Mouse (Mus musculus) heart, postnatal 0 days (tissue): ENCODE measurements around the gene Tnc. TPM values are rescaled to one million over a fixed set of nuclear protein-coding genes. Genes with fewer than 3 reads are reported as not detected.

ENCODE experiments used
- ATAC-seq: fragments of 200-750 bp; cut with Nextera tagmentation; 2 replicates; pipeline ENCODE4 v1.8.0; 2017; ENCODE audit warnings: low read depth, moderate number of reproducible peaks, moderate library complexity; ENCODE audit not compliant: insufficient read depth
- DNase-seq: peaks from one replicate; pipeline ENCODE4 v3.0.0-alpha.2; 2016; ENCODE audit warnings: low spot score
- H3K27ac ChIP-seq: fragments of 300-500 bp; sonication (generic); 2 replicates; pipeline ENCODE4 v1.5.1; 2014; ENCODE audit warnings: low read depth, mild to moderate bottlenecking
- H3K27me3 ChIP-seq: fragments of 300-500 bp; sonication (generic); 2 replicates; pipeline ENCODE4 v1.6.1; 2014; ENCODE audit warnings: low read length, mixed read lengths; ENCODE audit not compliant: control insufficient read depth, insufficient read depth
- H3K36me3 ChIP-seq: fragments of 300-500 bp; sonication (generic); replicated peaks from 2 replicates; pipeline ENCODE4 v1.6.1; 2014; ENCODE audit warnings: low read length, mixed read lengths; ENCODE audit not compliant: control insufficient read depth, insufficient read depth
- H3K4me1 ChIP-seq: fragments of 300-500 bp; sonication (generic); 2 replicates; pipeline ENCODE4 v1.6.1; 2014; ENCODE audit warnings: antibody characterized with exemption; ENCODE audit not compliant: control insufficient read depth, insufficient read depth
- H3K4me2 ChIP-seq: fragments of 300-500 bp; sonication (generic); 2 replicates; pipeline ENCODE4 v1.6.1; 2014; ENCODE audit warnings: low read depth, mild to moderate bottlenecking, low read length, moderate library complexity
- H3K4me3 ChIP-seq: fragments of 300-500 bp; sonication (generic); 2 replicates; pipeline ENCODE4 v1.5.1; 2014; ENCODE audit warnings: low read depth, low read length
- H3K9ac ChIP-seq: fragments of 300-500 bp; sonication (generic); replicated peaks from 2 replicates; pipeline ENCODE4 v1.6.1; 2014; ENCODE audit warnings: low read depth, low read length, mixed read lengths
- H3K9me3 ChIP-seq: fragments of 300-500 bp; sonication (generic); replicated peaks from 2 replicates; pipeline ENCODE4 v1.6.1; 2016; ENCODE audit warnings: low read length; ENCODE audit not compliant: control insufficient read depth
- CTCF ChIP-seq: IDR thresholded peaks from 2 replicates; pipeline ENCODE4 v1.5.1; 2016; ENCODE audit warnings: antibody characterized with exemption, control low read depth, low read depth
- EP300 ChIP-seq: IDR thresholded peaks from 2 replicates; pipeline ENCODE4 v1.6.1; 2016; ENCODE audit warnings: antibody characterized with exemption, low read depth
- WGBS: fragments of 180-500 bp; shearing (Covaris S2); extraction: QIAGEN DNeasy Blood & Tissue Kit; methylation state at CpG from one replicate; pipeline ENCODE4 v1.1.7; 2014; 5-methylcytosine and 5-hydroxymethylcytosine counted together
- polyA plus RNA-seq: library from polyadenylated mRNA; unstranded; fragments of >200 nt; fragmentation: Nextera tagmentation; extraction: Ambion mirVana; gene quantifications from 2 replicates; pipeline ENCODE4 v1.2.1, GENCODE M21; 2015
- total RNA-seq: library from RNA; depleted of rRNA; stranded (reverse); fragments of >200 nt; gene quantifications from 2 replicates; pipeline ENCODE4 v1.2.3, GENCODE M21; 2014; ENCODE audit warnings: low replicate concordance

Gene Tnc
- total and polyA plus RNA-seq, 2 experiments from 2014 or later, result 4.6 to 39.1 TPM

DNA sequence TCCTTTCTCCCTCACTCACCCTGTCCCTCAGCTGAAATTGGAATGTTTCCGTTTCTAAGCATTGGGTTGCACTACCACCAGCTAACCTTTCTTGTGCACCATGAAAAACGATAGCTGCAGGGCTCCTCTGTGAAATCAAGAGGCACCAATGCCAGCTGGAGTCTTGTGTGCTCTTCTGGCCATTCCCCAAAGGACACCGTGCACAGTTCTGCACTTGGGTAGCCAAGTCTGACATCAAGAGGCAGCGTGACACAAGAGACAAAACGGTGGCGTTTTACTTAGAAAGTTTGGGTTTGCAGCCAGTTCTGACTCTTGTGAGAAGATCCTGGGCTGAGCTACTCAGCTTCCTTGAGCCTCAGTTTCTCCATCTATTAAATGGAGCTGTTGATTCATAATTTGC, 3.4 kb downstream of the Tnc start:
- TF ChIP-seq CTCF, result no peak
- TF ChIP-seq EP300, result no peak
- 79% methylated on average over 6 of the region's 6 CpGs for WGBS
- Histone ChIP-seq H3K4me3 (no peak overlapping the region), H3K27me3 (peaks cover 25% of the 10 kb centered on the region), H3K36me3 (no peaks in the 10 kb centered on the region), H3K9ac (no peak overlapping the region), H3K4me2 (no peak overlapping the region), H3K27ac (no peak overlapping the region), H3K4me1 (no peaks in the 10 kb centered on the region), H3K9me3 (no peaks in the 10 kb centered on the region)
- DNase-seq (no peak), ATAC-seq (no peak)

- 54% methylated on average over 2 of the region's 2 CpGs for WGBS
- ATAC-seq (no peak), DNase-seq (no peak)
- H3K9me3 ChIP-seq, result no peaks in the 10 kb centered on the region
- no peak for TF ChIP-seq CTCF
- TF ChIP-seq EP300, result no peak
- H3K9ac ChIP-seq, result no peak overlapping the region
- H3K27ac ChIP-seq, result no peak overlapping the region
- H3K4me2 ChIP-seq, result no peak overlapping the region
- no peaks in the 10 kb centered on the region for H3K36me3 ChIP-seq
- no peaks in the 10 kb centered on the region for H3K4me1 ChIP-seq
- H3K4me3 ChIP-seq, result no peak overlapping the region
- no peaks in the 10 kb centered on the region for H3K27me3 ChIP-seq
These were observed 7.7 kb downstream of the Tnc start for GRCm38 (mm10) chr4:64039091-64039490.

DNA sequence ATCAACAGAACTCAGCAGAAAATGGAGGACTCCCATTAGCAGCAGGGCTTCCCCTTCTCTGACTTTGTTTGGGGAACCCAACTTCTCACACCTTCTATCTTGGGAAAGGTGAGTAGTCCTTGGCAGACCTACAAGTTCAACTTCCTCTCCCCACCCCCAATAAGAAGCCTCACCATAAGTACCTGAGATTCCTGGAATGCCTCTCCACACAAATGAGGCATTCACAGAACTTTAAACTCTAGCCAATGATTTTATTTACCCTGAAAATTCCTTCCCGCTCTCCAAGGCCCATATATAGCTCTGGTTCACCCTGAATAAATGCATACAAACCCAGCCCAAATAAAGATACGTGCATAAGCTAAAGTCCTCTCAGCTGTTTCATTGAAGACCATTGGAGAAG, 9.3 kb downstream of the Tnc start:
- H3K9ac ChIP-seq, result no peak overlapping the region
- 78% methylated on average over 2 of the region's 2 CpGs for WGBS
- H3K27ac ChIP-seq, result no peak overlapping the region
- ATAC-seq (no peak), DNase-seq (no peak)
- no peaks in the 10 kb centered on the region for H3K27me3 ChIP-seq
- no peak overlapping the region for H3K4me3 ChIP-seq
- no peak for TF ChIP-seq EP300
- no peak for TF ChIP-seq CTCF
- no peaks in the 10 kb centered on the region for H3K36me3 ChIP-seq
- H3K4me2 ChIP-seq, result no peak overlapping the region
- H3K9me3 ChIP-seq, result no peaks in the 10 kb centered on the region
- no peaks in the 10 kb centered on the region for H3K4me1 ChIP-seq

GRCm38 (mm10) chr4:64034724-64035123, 12.1 kb downstream of the Tnc start:
- ATAC-seq (no peak), DNase-seq (no peak)
- TF ChIP-seq EP300 (no peak), CTCF (no peak)
- H3K4me3 ChIP-seq, result no peak overlapping the region
- no peak overlapping the region for H3K4me2 ChIP-seq
- no peaks in the 10 kb centered on the region for H3K9me3 ChIP-seq
- no peak overlapping the region for H3K27ac ChIP-seq
- no peaks in the 10 kb centered on the region for H3K4me1 ChIP-seq
- no peaks in the 10 kb centered on the region for H3K27me3 ChIP-seq
- WGBS, result 46% methylated on average over 1 of the region's 1 CpGs
- no peaks in the 10 kb centered on the region for H3K36me3 ChIP-seq
- H3K9ac ChIP-seq, result no peak overlapping the region

GRCm38 (mm10) chr4:64033191-64033590, 13.6 kb downstream of the Tnc start:
- Histone ChIP-seq H3K27ac (no peak overlapping the region), H3K4me2 (no peak overlapping the region), H3K9me3 (no peaks in the 10 kb centered on the region), H3K4me3 (no peak overlapping the region), H3K9ac (no peak overlapping the region), H3K36me3 (no peaks in the 10 kb centered on the region), H3K27me3 (no peaks in the 10 kb centered on the region), H3K4me1 (no peaks in the 10 kb centered on the region)
- TF ChIP-seq EP300 (no peak), CTCF (no peak)
- 54% methylated on average over 2 of the region's 2 CpGs for WGBS
- ATAC-seq (no peak), DNase-seq (no peak)

- DNase-seq (no peak), ATAC-seq (no peak)
- Histone ChIP-seq H3K4me1 (no peaks in the 10 kb centered on the region), H3K4me2 (no peak overlapping the region), H3K9me3 (no peaks in the 10 kb centered on the region), H3K27me3 (no peaks in the 10 kb centered on the region), H3K9ac (no peak overlapping the region), H3K4me3 (no peak overlapping the region), H3K27ac (no peak overlapping the region), H3K36me3 (no peaks in the 10 kb centered on the region)
- no peak for TF ChIP-seq EP300
- no peak for TF ChIP-seq CTCF
- WGBS, result 42% methylated on average over 1 of the region's 1 CpGs
These were observed 17.3 kb downstream of the Tnc start for GRCm38 (mm10) chr4:64029486-64029885.
